Mouse (Mus musculus): ENCODE measurements around the gene Etaa1. TPM values are rescaled to one million over a fixed set of nuclear protein-coding genes. Genes with fewer than 3 reads are reported as not detected.

Etaa1 gene
- polyA plus RNA-seq (2015; fragmentation: Nextera tagmentation; extraction: Ambion mirVana), result 4.3 TPM in 2 replicates

DNA sequence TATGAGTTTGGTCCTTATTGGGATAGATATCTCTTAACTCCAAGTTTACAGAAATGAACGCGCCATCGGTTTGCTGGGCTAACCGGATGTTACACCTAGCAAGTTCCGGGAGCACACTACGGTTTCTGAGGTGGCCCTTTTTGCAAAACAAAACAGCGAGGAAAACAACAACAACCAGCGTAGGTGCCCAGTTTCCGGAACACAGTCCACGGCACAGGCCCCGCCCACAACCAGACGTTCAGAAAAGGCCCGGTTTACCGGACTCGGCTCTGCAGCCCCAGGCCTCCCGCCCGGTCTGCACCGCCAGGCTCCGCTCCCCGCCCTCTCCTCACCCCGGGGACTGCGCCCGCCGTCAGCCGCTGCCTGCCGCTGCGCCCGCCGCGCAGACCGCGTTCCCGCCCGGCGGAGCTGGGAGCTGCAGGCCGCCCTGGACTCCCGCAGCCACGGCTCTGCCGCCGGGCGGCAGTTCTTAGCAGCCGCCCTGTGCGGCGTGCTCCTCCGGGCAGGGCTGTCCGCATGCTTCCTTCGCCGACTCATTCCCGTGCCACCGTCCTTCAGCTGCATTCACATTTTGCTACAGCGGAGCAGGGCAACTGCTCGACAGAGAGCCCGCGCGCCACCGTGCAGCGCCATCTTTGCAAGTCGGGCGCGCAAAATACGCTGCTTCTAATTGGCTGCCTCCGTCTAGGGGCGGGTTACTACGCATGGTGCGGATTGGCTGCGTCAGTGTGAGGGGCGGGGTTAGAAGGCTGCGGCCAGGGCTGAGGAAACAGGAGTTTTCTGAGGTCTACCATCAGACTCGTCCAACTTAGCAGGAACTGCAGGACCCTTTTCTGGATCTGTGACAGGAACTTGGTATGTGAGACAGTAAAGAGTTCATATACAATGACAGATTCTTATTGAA, at the start of gene Etaa1:
Etaa1 (minus strand) TSS at position 645 of the 904 bp plus-strand sequence.
- peaks cover 12% of the 10 kb centered on the region for H3K36me3 ChIP-seq (ENCODE audit: control insufficient read depth, insufficient read depth)
- H3K27ac ChIP-seq (ENCODE audit: low read length), result peak within 1 kb of the TSS; percentile 93
- H3K4me3 ChIP-seq (ENCODE audit: low read depth, low read length), result peak within 1 kb of the TSS; percentile 97
- H3K27me3 ChIP-seq (ENCODE audit: control insufficient read depth, insufficient read depth, low read depth, low read length), result no peaks in the 10 kb centered on the region
- peak within 1 kb of the TSS; percentile 90 for H3K9ac ChIP-seq (ENCODE audit: low read depth, low read length)
- under 1% methylated on average over 69 of the region's 69 CpGs for WGBS (ENCODE audit: insufficient replicate concordance)
- no peaks in the 10 kb centered on the region; the same call in none of the 2 replicates for H3K4me1 ChIP-seq (ENCODE audit: control insufficient read depth, low read depth, low read length)
- peak within 1 kb of the TSS; percentile 81 for H3K4me2 ChIP-seq (ENCODE audit: low read depth, low read length)
- peak; percentile 99 for ATAC-seq (ENCODE audit: low read depth)
- H3K9me3 ChIP-seq (replicated peaks; ENCODE audit: control insufficient read depth, low read length), result no peaks in the 10 kb centered on the region

DNA sequence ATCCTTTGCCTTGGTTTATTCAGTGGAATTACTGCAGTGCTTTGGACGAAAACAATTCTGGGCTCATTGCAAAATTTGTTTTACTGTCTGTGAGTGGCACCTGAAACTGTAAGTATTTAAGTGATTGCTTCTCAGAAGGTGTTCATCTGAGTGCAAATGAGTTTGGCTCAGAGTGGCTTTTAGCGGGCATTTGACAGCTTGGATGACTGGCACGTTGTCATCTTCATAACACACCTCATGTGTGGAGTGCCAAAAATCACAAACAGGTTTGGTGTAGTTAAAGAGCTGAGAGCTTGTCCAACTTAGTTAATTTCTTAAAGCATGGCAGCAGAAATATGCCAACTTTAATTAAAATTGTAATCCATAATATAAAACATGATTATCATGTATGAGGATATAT, 40.5 kb upstream of the Etaa1 start:
- WGBS (ENCODE audit: insufficient replicate concordance), result 63% methylated on average over 3 of the region's 3 CpGs
- ATAC-seq (ENCODE audit: low read depth), result no peak
- no peaks in the 10 kb centered on the region for H3K9me3 ChIP-seq (replicated peaks; ENCODE audit: control insufficient read depth, low read length)

DNA sequence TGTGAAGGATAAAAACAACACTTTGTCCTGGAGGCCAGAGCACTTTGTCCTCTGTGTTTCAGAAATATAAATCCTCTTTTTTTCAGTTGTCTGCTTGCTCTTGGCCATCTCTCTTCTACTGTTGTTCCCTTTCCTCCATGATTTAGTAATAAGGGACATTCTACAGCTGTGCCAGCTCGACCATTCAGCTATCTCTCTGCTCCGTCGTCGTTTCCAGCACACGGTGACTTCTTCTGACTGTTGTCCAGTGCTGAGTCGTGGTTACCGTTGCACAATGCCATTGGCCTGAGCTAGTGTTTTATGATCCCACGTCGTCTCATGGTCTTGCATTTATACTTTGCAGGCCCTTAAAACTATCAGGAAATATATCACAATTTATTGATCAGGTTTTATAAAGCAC, 38.6 kb upstream of the Etaa1 start:
- Histone ChIP-seq H3K4me1 (ENCODE audit: control insufficient read depth, low read depth, low read length) (no peaks in the 10 kb centered on the region), H3K4me2 (ENCODE audit: low read depth, low read length) (no peak overlapping the region), H3K27me3 (ENCODE audit: control insufficient read depth, insufficient read depth, low read depth, low read length) (no peaks in the 10 kb centered on the region), H3K9ac (ENCODE audit: low read depth, low read length) (no peak overlapping the region), H3K27ac (ENCODE audit: low read length) (no peak overlapping the region), H3K4me3 (ENCODE audit: low read depth, low read length) (no peak overlapping the region), H3K9me3 (replicated peaks; ENCODE audit: control insufficient read depth, low read length) (no peaks in the 10 kb centered on the region), H3K36me3 (ENCODE audit: control insufficient read depth, insufficient read depth) (no peaks in the 10 kb centered on the region)
- WGBS (ENCODE audit: insufficient replicate concordance), result 63% methylated on average over 9 of the region's 9 CpGs
- no peak for ATAC-seq (ENCODE audit: low read depth)

More for the DNA sequence above, 40.5 kb upstream of the Etaa1 start:
- H3K27me3 ChIP-seq (ENCODE audit: control insufficient read depth, insufficient read depth, low read depth, low read length), result no peaks in the 10 kb centered on the region
- H3K9ac ChIP-seq (ENCODE audit: low read depth, low read length), result no peak overlapping the region
- H3K27ac ChIP-seq (ENCODE audit: low read length), result no peak overlapping the region
- no peaks in the 10 kb centered on the region for H3K36me3 ChIP-seq (ENCODE audit: control insufficient read depth, insufficient read depth)
- no peaks in the 10 kb centered on the region for H3K4me1 ChIP-seq (ENCODE audit: control insufficient read depth, low read depth, low read length)
- H3K4me2 ChIP-seq (ENCODE audit: low read depth, low read length), result no peak overlapping the region
- no peak overlapping the region for H3K4me3 ChIP-seq (ENCODE audit: low read depth, low read length)

DNA sequence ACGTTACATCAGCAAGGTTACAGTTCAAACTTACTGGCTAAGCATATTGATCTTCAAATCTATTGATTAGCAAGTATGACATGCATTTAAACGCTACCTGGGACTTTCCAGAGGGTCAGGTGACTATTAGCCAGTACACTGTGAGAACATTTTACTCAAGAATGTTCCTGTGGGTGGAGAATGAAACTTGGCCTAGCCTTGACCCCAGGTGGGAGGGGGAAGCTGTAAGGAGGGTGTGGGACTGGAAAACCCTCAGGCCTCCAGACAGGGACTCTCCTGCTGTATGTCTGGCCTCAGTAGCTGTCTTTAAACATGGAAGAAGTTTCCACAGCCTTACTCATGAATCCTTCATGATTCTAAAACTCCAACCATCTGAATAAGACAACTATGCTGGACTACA, 29.7 kb upstream of the Etaa1 start:
- Histone ChIP-seq H3K4me3 (ENCODE audit: low read depth, low read length) (no peak overlapping the region), H3K9me3 (replicated peaks; ENCODE audit: control insufficient read depth, low read length) (no peaks in the 10 kb centered on the region), H3K27me3 (ENCODE audit: control insufficient read depth, insufficient read depth, low read depth, low read length) (no peaks in the 10 kb centered on the region), H3K36me3 (ENCODE audit: control insufficient read depth, insufficient read depth) (no peaks in the 10 kb centered on the region), H3K4me1 (ENCODE audit: control insufficient read depth, low read depth, low read length) (no peaks in the 10 kb centered on the region), H3K4me2 (ENCODE audit: low read depth, low read length) (no peak overlapping the region), H3K27ac (ENCODE audit: low read length) (no peak overlapping the region), H3K9ac (ENCODE audit: low read depth, low read length) (no peak overlapping the region)
- 47% methylated on average over 2 of the region's 2 CpGs for WGBS (ENCODE audit: insufficient replicate concordance)
- ATAC-seq (ENCODE audit: low read depth), result no peak

DNA sequence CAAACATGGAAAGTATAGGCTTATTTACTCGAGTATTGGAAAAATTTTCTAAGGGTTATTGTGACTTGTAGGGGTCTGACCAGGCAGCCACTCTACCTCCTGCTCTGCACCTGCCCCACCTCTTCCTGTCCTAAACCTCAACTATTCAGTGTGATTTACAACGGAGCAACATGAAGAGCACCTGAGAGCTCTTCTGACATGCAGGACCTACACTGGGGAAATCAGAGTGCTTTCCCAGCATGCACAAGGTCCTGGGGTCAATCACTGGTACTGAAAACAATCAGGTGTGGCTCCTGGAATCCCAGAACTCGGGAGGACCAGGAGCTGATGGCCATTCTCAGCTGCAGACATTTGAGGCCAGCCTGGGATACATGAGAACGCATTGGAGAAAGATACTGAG, 27.6 kb upstream of the Etaa1 start:
- ATAC-seq (ENCODE audit: low read depth), result no peak
- no peak overlapping the region for H3K27ac ChIP-seq (ENCODE audit: low read length)
- no peaks in the 10 kb centered on the region for H3K36me3 ChIP-seq (ENCODE audit: control insufficient read depth, insufficient read depth)
- H3K4me3 ChIP-seq (ENCODE audit: low read depth, low read length), result no peak overlapping the region
- no peak overlapping the region for H3K9ac ChIP-seq (ENCODE audit: low read depth, low read length)
- H3K4me1 ChIP-seq (ENCODE audit: control insufficient read depth, low read depth, low read length), result no peaks in the 10 kb centered on the region
- H3K27me3 ChIP-seq (ENCODE audit: control insufficient read depth, insufficient read depth, low read depth, low read length), result no peaks in the 10 kb centered on the region
- WGBS (ENCODE audit: insufficient replicate concordance), result 43% methylated on average over 4 of the region's 4 CpGs
- no peaks in the 10 kb centered on the region for H3K9me3 ChIP-seq (replicated peaks; ENCODE audit: control insufficient read depth, low read length)
- no peak overlapping the region for H3K4me2 ChIP-seq (ENCODE audit: low read depth, low read length)

DNA sequence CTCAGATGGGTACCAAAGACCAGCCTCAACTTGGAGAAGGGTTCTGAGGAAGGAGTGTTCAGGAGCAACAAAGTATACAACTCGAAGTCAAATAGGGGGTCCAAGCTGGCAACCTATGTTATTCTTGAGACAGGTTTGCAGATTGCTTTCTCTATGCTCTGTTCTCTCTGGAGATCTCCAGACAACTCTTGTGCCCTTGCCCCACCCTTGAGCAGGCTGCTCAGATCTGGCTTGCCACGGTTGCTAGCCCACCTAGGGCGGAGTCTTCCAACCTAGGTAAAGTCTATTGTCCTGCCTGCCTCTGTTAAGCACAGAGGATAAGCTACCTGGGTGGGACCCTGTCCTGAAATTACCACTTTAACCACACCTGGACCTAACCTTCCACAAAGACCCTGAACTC, 21.9 kb upstream of the Etaa1 start:
- Histone ChIP-seq H3K4me2 (ENCODE audit: low read depth, low read length) (no peak overlapping the region), H3K9ac (ENCODE audit: low read depth, low read length) (no peak overlapping the region), H3K27me3 (ENCODE audit: control insufficient read depth, insufficient read depth, low read depth, low read length) (no peaks in the 10 kb centered on the region), H3K9me3 (replicated peaks; ENCODE audit: control insufficient read depth, low read length) (no peaks in the 10 kb centered on the region), H3K4me3 (ENCODE audit: low read depth, low read length) (no peak overlapping the region), H3K36me3 (ENCODE audit: control insufficient read depth, insufficient read depth) (no peaks in the 10 kb centered on the region), H3K4me1 (ENCODE audit: control insufficient read depth, low read depth, low read length) (no peaks in the 10 kb centered on the region), H3K27ac (ENCODE audit: low read length) (no peak overlapping the region)
- WGBS (ENCODE audit: insufficient replicate concordance), result 55% methylated on average over 3 of the region's 3 CpGs
- no peak for ATAC-seq (ENCODE audit: low read depth)

DNA sequence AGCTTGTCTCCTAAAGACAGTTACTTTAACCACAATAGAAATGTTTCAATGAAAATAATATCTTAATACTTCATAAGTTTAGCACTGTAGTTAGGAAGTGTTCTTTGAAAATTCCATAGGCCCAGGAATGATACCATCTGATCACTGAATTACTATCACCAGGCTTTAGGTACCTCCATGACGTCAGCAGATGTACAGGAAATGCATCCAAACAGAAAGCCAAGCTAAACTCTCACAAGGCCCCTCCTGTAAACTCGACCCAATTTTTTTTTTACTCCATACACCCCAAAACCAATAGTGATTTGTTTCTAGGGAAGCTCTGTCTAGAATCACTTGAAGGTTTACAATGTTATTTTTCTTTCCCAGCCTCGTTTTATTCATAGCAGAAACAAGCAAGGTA, 884 bp downstream of the Etaa1 start:
- Histone ChIP-seq H3K4me2 (ENCODE audit: low read depth, low read length) (peak overlapping the region; percentile 81), H3K9ac (ENCODE audit: low read depth, low read length) (peak overlapping the region; percentile 90), H3K4me1 (ENCODE audit: control insufficient read depth, low read depth, low read length) (no peaks in the 10 kb centered on the region; the same call in none of the 2 replicates), H3K9me3 (replicated peaks; ENCODE audit: control insufficient read depth, low read length) (no peaks in the 10 kb centered on the region), H3K27me3 (ENCODE audit: control insufficient read depth, insufficient read depth, low read depth, low read length) (no peaks in the 10 kb centered on the region), H3K4me3 (ENCODE audit: low read depth, low read length) (peak overlapping the region; percentile 97), H3K36me3 (ENCODE audit: control insufficient read depth, insufficient read depth) (peaks cover 12% of the 10 kb centered on the region), H3K27ac (ENCODE audit: low read length) (peak overlapping the region; percentile 93)
- no peak for ATAC-seq (ENCODE audit: low read depth)
- WGBS (ENCODE audit: insufficient replicate concordance), result 0% methylated on average over 3 of the region's 3 CpGs

DNA sequence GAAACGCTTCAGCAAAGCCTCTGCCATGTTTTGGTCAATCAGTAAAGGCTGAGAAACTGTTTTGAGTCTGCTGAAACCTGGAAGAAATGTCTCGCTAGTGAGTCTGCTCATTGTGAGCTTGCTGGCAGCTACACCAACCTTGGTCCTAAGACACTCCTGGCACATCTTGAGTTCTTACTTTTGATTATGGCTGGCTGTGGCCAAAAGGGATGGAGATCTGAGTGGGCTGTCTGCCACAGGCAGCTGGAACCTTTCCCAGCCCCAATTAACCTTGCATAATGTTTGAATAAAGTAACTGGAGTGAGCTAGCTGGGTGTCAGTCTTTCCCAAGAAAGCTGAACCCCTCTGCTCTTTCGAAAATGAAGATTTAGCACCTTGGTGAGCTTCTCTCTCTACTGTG, 2.3 kb downstream of the Etaa1 start:
- H3K27me3 ChIP-seq (ENCODE audit: control insufficient read depth, insufficient read depth, low read depth, low read length), result no peaks in the 10 kb centered on the region
- no peaks in the 10 kb centered on the region; the same call in none of the 2 replicates for H3K4me1 ChIP-seq (ENCODE audit: control insufficient read depth, low read depth, low read length)
- ATAC-seq (ENCODE audit: low read depth), result no peak
- WGBS (ENCODE audit: insufficient replicate concordance), result 83% methylated on average over 3 of the region's 3 CpGs
- no peaks in the 10 kb centered on the region for H3K9me3 ChIP-seq (replicated peaks; ENCODE audit: control insufficient read depth, low read length)
- no peak overlapping the region for H3K27ac ChIP-seq (ENCODE audit: low read length)
- no peak overlapping the region for H3K9ac ChIP-seq (ENCODE audit: low read depth, low read length)
- no peak overlapping the region for H3K4me3 ChIP-seq (ENCODE audit: low read depth, low read length)
- no peak overlapping the region for H3K4me2 ChIP-seq (ENCODE audit: low read depth, low read length)
- peaks cover 16% of the 10 kb centered on the region for H3K36me3 ChIP-seq (ENCODE audit: control insufficient read depth, insufficient read depth)

DNA sequence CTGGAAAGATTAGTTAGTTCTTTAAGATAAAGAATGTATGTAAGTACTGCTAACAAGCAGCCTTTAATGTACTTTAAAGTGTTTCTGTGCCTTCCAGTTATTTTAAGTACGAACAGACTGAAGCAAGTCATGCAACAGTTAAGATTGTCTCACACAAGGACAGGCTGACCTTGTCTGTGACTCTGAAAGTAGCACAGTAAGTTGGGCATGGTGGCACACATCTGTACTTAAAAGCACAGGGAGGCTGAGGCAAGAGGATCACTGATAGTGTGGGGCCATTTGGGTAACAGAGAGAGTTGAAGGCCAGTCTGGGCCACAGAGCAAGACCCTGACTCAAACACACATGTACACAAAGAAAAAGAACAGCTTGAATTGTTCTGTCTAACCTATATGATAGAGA, 14.5 kb downstream of the Etaa1 start:
- no peaks in the 10 kb centered on the region for H3K4me1 ChIP-seq (ENCODE audit: control insufficient read depth, low read depth, low read length)
- WGBS (ENCODE audit: insufficient replicate concordance), result 90% methylated on average over 1 of the region's 1 CpGs

More for the DNA sequence above, 14.5 kb downstream of the Etaa1 start:
- no peak overlapping the region for H3K9ac ChIP-seq (ENCODE audit: low read depth, low read length)
- no peak for ATAC-seq (ENCODE audit: low read depth)
- no peak overlapping the region for H3K27ac ChIP-seq (ENCODE audit: low read length)
- peaks cover 11% of the 10 kb centered on the region for H3K36me3 ChIP-seq (ENCODE audit: control insufficient read depth, insufficient read depth)
- H3K9me3 ChIP-seq (replicated peaks; ENCODE audit: control insufficient read depth, low read length), result no peaks in the 10 kb centered on the region
- no peaks in the 10 kb centered on the region for H3K27me3 ChIP-seq (ENCODE audit: control insufficient read depth, insufficient read depth, low read depth, low read length)
- H3K4me3 ChIP-seq (ENCODE audit: low read depth, low read length), result no peak overlapping the region
- no peak overlapping the region for H3K4me2 ChIP-seq (ENCODE audit: low read depth, low read length)
